Mouse (Mus musculus) T-helper 2 cell (primary cell): ENCODE data around the gene Zfp408.
"Not testable (repeated sequence)": the region's sequence is repeated elsewhere in the genome, so short reads cannot be mapped to it uniquely, and the experiment has no call there.

Source experiments
- in situ Hi-C: fragments of 300-600 bp; cut with MboI, MseI; formaldehyde crosslinking; loops from one replicate; pipeline ENCODE4 v1.15.1; 2025; ENCODE audit warnings: high pct_unique_total_duplicates

Gene Zfp408

DNA sequence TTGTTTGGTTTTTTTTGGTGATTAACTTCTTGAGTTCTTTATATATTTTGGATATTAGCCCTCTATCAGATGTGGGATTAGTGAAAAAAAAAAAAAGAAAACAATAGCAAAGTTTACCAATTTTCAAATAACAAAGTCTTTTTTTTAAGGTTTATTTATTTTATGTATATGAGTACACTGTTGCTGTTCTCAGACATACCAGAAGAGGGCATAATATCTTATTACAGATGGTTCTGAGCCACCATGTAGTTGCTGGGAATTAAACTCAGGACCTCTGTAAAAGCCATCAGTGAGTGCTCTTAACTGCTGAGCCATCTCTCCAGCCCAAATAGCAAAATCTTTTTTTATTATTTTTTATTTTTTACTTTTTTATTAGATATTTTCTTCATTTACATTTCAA lies 40.2 kb downstream of the Zfp408 start:
- in situ Hi-C loops, result not testable (repeated sequence)

DNA sequence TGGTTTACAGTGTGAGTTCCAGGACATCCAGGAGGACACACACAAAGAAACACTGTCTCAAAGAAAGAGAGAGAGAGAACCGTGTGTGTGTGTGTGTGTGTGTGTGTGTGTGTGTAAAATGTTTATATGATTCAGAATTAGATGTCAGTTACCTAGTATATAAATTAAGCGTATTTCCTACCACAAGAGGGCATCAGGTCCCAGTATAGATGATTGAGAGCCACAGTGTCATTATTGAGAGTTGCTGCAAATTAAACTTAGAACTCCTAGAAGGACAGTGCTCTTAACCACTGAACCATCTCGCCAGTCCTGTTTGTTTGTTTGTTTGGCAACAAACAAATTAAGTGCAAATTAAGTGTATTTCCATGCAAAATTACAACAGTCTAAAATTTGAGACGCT lies 47.2 kb downstream of the Zfp408 start:
- in situ Hi-C loops, result no loop called here

DNA sequence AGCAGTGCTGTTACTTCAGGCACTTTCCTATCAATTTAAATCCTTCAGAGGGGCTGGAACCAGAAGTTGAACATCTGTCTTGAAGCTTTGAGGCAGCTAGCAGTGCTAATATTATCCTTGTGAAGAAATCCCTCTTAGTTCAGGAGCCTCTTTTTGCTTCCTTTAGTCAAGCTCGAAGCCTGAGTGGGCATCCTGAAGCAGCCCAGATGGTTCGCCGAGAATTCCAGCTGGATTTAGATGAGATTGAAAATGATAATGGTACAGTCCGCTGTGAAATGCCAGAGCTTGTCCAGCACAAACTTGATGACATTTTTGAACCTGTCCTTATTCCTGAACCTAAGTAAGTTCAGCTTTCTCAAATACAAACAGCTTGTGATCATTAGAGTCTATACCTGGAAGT lies 49.1 kb downstream of the Zfp408 start:
- in situ Hi-C loops, result no loop called here
